Mouse (Mus musculus): Measurements from ENCODE around the gene Mlst8.

GRCm38 (mm10) chr17:24427170-24427557 is 51.7 kb downstream of the Mlst8 start:
- TF ChIP-seq CTCF (IDR thresholded peaks at IDR 0.05; ENCODE audit: borderline replicate concordance, insufficient read depth, low read length) = no peak
- TF ChIP-seq POLR2A (IDR thresholded peaks at IDR 0.05; ENCODE audit: low read depth, low read length) = no peak

All from embryonic fibroblast, embryonic 13.5 days (primary cell).